Mouse (Mus musculus) thymus, adult 18-20 months (tissue): ENCODE results near the gene Tekt4.

Source experiments
- DNase-seq, 2 experiments: peaks; one replicate each; pipeline ENCODE4 v3.0.0; 2022; ENCODE audit warnings: mixed read lengths in 2 of 2

The Tekt4 gene

DNA sequence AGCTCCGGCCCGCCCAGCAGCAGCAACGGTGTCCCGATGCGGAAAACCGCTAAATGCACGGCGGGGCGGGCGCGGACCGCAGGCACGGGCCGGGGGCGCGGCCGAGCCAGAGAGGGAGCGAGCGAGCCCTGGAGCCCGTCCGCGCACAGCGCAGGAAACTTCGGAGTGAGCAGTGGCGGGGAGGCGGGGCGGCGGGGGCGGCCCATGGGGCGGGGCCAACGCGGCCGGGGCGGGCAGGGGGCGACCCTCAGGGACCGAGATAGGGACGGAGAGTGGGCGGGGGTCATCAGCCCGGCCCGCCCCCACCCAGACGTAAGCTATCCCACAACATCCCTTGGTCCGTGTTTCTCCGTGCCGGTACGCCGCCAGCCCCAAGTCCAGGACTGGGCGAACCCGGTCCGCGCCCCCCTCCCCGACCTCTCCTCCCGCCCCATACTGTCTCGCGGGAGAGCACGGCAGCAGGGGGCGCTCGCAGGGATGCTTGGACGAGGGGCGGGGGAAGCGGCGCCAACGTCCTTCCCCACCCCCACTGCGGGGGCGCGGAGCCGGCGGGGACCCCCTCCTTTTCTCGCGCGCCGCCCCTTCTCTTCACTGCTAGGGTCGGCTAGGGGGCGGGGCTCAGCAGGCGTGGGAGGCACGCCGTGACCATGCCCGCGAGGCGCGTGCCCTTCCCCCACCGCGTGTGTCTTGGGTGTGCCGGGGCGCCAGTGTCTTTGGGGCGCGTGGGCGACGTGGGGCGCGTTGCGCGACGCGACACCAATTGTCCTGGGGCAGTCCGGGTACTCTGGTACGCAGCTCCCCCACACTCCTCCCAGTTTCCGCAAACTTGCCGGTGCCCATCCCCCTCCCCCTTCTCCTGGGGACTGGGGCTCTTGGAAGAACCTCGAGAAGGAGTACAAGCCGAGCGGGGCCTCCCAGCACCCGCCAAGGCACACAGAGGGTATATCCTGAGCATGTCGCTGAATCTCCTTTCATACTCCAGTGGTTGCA lies 20.5 kb upstream of the Tekt4 start, which contains the start of gene Cacna1h:
Gene Cacna1h (minus strand): TSS at position 167 of the 990 bp plus-strand sequence.
- DNase-seq, result peak in 1 of 2 experiments; percentile 7

DNA sequence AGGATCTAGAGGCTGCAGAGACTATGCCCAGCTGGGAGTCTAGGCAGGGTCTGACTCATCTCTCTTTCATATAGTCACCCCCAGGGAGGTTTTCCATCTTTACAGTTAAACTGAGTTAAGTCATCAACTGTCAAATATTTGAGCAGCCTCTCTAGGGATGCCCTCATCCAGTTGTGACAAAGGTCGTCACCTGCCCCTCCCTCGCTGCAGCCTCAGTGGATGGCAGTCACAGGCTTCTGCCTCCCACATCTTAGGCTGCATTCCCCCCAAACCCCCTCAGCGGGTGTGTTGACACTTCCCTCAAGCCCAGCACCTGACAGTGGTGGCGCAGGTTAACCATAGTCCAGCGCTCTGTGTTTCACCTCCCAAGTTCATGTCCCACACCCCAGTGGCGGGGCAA lies 13.0 kb upstream of the Tekt4 start:
- DNase-seq, result no peak

DNA sequence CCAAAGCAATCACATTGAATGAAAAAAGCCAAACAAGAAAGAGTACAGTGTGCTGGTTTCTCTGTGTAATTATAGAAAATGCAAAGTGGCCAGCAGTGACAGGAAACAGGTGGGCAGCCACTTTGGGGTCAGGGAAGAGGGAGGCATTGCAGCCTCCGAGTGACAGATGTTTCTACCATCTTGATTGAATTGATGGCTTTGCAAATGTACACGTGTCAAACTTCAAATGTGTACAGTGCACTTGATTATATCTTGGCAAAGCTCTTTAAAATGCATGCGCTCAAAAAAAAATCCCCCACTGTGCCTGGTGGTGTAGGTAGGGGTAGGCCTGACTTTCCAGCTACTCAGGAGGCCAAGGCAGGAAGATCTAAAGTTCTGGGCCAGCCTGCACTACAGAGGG lies 11.5 kb upstream of the Tekt4 start:
- no peak for DNase-seq

DNA sequence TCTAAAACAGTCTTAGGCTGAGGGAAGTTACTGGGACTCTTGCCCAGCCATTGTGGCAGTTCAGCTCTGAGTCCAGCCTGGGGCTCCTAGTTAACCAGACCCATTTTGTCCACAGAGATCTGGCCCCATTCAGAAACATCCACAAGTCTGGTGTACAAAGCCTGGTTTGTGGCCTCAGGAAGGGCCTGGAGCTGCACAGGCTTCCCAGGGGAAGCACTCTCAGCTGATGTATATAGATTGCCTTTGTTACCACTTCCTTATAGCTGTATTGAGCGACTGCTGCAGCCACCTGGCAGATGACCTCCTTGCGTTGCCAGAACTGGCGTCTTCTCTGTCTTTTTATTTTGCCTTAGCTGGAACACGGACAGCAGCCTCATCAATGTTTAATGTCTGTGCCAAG lies 9.3 kb upstream of the Tekt4 start:
- no peak for DNase-seq

DNA sequence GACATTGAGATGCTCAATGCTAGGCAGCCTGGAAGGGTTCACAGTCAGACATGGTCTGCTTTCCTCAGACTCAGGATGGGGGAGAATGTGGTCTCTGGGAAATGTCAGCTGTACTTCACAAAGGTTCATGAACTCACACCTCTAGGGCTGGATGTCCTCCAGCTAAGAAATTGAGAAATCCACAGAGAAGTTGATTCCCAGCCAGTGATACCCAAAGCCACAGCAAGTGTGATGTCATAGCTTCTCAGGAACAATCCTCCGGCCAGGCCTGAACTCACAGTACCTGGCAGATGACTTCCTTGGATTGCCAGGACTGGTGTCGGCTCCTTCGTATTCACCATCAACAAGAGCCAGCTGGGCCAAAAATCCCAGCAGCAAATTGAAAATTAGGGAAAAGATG lies 8.6 kb upstream of the Tekt4 start:
- DNase-seq, result no peak

DNA sequence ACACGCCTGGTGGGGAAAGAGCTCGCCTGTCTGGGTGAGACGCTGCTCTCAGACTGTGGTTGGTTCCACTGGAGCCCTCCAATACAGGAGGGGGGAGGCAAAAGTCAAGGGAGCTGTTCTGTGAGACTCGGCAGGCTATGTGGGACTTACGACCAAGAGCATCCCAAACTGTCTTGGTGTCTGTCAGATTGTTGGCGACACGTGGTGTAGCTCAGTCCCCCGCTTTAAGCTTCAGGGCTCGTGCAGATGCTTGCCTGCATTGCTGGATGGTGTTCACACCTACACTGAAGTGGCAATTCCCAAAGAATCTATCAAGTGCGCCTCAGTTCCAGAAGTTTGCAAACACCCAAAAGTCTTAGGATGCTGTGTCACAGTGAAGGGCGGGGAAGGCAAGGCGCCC lies 6.5 kb upstream of the Tekt4 start:
- no peak for DNase-seq

DNA sequence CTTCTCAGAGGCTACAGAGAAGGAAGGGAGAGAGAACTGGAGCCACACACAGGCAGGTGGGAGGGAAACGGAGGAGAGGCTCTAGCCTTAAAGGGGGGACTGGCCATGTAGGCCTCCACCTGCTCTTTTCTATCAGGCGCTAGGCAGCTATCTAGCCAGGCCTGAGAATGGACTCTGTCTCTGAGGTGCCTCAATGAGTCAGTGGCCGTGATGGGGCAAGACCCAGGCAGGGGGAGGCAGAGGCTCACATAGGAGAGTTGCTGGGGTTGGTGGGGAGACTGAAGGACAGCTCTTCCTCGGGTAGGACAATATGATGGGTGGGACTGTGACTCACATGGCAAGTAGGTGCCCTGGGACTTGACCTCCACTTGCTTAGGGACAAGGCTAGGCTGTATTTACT lies 4.1 kb upstream of the Tekt4 start:
- no peak for DNase-seq

DNA sequence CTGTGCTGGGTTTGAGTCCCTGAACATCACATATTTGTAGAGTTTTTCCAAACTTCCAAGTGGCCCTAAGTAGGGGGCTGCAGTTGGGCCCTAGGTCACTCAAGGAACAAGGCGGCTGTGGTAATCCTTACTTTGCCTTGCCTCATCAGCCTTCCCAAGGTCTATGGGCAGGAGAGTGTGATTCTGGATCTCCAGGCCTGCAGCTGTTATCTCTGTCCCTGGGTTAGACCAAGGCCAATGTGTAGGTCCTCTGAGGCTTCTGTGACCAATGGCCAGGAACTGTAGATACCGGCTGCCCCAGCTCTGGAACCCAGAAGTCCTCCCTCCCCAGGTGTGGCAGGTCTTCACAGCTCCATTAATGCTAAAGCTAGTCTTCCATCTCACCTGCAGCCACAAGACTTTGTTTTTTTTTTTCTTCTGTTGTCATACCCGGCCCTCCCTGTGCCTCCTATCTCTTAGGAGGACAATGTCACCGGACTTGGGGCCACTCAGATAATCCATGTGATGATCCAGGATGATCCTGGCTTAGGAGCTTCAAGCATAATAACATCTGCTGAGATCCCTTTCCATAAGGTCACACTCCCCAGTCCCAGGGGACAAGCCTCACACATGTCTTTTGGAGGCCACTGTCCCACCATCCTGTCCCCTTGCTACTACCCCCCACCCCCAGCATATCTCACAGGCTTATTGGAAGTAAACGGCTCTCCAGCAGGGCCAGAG lies 2.0 kb upstream of the Tekt4 start:
- DNase-seq, result no peak

DNA sequence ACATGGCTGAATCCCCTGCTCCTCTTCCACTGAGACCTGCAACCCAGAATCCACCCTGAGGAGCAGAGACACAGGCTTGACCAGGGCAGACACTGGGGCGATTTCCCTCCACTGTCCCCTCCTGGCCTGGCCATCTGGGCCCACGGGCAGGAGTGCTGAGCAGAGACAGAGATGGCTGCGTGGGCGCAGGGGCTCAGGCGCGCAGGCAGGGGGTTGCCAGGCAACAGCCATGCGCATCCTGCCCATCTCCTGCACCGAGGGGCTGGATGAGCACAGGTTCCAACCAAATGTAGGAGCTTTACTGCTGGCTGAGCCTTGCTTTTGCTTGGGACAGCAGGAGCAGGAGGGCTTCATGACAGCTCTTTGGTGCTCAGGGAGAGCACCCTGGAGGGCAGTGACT lies 2.1 kb downstream of the Tekt4 start:
- no peak for DNase-seq

DNA sequence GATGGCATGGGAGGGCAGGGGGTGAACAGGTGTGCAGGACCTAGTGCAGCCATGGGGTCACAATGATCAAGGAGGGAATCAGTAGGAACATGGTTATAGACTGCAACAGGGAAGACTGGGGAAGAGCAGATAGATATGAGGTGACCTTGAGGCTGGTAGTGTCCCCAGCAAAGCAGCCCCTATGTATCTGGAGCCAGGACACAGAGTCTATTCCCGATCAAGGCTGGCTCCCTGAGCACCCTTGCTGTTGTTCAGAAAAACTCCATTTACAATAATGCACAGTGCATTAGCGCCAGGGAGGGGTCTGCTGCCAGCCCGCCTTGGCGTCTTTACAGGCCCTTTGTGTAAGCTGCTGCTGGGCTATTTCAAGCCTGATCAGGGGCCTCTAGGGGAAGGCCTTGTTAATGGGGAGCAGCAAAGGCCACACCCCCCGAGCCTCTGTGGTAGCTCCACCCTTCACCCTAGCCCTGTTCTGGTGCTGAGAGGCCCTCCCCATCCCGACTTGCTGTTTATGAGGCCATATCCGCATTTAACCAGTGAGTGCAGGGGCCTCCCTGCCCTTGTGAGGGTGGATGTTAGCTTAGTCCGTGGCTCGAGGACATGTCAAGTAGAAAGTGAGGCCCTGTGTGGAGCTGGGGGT lies 7.9 kb downstream of the Tekt4 start:
- no peak for DNase-seq

DNA sequence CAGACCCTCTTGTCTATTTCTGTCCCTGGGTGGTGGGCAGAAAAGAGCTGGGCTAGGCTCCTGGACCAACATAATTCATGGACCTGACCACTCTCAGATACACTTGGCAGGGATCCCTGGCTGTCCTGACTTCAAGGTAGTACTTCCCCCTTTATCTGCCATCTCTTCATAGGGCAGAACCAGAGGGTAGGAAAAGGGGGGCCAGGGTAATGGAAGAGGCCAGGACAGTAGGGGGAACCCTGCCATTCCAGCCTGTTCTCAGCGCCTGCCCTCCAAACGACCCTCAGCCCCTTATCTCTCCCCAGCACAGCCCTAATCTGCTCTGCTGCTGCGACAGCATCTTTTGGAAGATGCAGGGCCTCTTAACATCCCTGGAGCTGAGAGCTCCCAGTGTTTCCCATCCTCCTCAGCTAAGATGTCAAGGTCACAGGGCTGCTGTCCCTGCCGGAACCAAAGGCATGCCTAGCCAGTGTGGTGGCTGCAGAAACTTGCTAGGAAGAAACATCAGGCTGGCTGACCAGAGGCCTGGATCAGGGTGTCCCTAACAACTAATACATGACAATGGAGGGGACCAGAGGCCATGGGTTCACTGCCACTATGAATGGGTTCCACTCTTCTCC lies 9.0 kb downstream of the Tekt4 start:
- DNase-seq, result no peak

DNA sequence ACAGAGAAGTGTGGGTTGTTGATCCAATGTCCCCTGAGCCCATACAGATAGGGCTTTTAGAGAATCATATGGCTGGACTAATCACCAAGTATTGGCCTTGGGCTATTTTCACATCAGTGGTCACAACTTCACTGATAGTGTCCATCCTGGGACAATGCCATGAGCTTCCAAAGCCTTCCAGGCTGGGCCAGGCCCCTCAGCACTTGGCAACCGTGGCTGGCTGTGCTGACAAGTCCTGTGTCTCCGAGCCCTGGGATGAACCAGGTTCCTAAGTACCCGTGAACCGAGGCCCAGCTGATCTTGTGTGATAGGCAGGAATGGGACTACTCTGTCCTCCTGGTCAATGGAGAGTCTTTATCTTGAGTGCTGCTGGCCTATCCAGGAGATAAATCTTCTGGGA lies 9.7 kb downstream of the Tekt4 start:
- no peak for DNase-seq

DNA sequence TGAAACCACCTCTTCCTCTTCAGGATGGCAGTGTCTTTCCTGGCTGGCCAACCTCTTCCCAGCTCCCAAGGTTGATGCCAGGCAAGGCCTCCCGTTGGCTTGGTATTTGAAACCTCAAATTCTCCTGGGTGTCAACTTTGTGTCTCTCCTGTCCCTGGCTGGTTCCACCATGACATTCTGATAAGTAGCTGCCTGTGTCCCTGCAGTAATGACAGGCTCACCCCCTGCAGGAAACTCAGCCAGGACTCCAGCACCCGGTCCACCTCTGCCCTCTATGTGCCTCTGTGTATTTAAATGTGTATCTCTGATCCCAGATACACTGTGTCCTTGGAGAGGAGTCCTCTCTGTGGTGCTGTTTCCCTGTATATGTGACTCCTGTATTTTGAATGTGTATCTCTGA lies 11.8 kb downstream of the Tekt4 start:
- no peak for DNase-seq

DNA sequence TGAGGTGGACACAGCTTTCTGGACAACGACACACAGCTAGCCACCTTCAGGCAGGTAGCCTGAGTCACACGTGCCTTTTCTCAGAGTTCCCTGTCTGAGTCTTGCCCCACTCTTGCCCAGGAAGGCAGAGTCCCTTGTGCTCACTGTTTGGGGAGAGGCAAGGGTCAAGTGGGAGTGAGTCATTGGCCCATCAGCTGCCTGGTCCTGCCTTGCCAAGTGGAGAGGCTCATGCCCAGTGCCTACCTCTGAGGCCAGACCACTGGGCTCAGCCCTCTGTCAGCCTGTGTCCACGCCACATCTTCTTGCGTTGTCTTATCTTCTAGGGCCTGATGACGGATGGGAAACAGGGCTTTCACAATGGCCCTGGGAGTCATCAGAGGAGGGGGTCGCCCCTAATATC lies 13.4 kb downstream of the Tekt4 start:
- no peak for DNase-seq

DNA sequence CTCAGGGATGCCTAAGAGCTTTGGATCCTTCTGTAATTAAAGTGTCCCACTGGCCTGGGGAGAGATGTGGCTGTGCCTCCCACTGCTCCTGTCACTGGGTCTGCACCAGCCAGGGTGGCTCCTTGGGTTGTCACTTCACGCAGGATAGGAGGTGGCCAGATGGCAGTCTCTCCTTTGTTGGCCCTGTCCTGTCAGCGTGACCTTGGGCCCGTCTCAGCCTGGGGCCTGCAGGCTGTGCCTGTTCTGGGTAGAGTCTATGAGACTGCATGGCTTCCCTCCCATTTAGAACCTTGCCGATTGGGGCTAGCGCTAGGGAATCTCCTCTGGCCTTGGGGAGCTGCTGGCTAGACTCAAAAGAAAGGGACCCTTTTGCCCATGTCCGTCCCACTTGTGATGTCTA lies 13.9 kb downstream of the Tekt4 start:
- no peak for DNase-seq

DNA sequence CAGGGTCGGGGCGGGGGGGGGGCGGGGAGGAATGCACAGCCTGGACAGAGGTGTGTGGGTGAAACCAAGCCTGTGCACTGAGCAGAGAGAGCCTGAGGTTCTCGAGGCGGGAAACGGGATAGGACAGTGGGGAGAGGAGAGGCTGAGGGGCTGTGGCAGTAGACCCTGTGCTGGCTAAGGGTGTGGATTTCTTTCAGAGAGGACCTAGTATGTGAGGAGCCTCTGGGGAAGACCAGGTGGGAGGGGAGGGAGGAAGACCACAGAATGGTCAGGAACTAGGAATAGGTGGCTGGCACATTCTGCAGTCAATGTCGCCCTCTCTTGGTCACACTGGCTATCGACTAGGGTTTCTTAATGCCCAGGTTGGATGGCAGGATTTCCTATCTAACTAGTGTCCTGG lies 15.4 kb downstream of the Tekt4 start:
- no peak for DNase-seq

DNA sequence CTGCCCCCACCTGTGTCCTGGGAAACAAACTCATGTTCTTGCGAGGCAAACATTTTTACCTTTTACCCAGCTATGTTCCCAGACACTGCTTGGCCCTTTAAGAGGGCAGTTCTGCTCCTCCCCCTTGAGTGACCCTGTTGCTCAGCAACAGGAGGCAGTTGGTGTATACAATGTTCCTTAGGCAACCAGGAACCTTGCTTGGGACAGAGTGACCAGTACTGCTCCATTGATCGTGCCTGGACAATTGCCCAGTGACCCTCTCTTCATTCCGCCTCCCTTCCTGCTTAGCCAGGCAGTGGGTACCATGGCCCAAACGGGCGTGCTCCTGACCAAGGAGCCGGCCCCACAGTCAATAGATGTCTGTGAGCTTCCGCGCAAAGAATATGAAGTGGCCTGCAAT lies 17.0 kb downstream of the Tekt4 start:
- no peak for DNase-seq

DNA sequence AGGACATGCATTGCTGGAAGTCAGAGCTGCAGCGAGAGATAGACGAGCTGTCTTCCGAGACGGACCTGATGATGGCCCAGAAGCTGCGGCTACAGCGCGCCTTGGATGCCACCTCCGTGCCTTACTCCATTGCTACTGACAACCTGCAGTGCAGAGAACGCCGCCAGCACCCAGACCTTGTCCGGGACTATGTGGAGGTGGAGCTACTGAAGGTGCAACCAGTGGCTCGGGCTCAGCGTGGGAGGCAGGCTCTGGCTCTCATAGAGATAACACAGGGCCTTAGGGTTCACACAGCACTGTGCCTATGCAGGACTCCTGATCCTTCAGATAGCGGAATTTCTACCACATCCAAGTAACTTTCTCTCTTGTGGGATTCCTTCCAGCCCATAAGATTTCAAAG lies 17.6 kb downstream of the Tekt4 start:
- DNase-seq, result no peak

DNA sequence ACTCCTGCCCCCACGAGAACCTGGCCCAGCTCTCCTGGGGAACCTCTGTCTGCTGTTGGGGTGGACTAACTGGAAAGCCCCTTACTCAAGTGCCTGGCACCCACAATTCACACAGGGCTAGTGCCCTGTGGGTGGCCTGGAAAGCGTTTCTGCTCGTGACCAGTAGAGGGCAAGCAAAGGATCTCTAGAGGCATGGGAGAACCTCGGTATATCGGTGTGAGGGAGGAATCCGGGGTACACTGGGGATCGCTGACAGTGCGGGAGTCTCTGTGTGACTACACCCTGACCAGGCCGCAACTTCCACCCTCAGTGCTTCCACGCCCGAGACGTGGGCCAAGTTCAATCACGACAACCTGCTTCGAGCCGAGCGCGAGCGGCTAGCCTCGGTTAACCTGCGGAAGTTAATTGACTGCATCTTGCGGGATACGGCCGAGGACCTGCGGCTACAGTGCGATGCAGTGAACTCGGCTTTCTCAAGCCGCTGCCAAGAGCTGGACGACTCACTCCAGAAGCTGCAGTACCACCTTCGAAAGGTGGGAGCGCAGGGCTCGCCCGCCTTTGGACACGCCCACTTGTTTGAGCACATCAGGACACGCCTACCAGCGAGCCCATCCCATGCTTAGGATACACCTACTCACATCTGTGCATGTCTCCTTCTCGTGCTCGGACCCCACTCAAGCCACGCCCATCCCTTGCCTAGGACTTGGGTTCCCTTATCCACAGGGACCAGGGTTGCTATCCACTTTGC lies 20.1 kb downstream of the Tekt4 start:
- peak; percentile 18 to 34 for DNase-seq

DNA sequence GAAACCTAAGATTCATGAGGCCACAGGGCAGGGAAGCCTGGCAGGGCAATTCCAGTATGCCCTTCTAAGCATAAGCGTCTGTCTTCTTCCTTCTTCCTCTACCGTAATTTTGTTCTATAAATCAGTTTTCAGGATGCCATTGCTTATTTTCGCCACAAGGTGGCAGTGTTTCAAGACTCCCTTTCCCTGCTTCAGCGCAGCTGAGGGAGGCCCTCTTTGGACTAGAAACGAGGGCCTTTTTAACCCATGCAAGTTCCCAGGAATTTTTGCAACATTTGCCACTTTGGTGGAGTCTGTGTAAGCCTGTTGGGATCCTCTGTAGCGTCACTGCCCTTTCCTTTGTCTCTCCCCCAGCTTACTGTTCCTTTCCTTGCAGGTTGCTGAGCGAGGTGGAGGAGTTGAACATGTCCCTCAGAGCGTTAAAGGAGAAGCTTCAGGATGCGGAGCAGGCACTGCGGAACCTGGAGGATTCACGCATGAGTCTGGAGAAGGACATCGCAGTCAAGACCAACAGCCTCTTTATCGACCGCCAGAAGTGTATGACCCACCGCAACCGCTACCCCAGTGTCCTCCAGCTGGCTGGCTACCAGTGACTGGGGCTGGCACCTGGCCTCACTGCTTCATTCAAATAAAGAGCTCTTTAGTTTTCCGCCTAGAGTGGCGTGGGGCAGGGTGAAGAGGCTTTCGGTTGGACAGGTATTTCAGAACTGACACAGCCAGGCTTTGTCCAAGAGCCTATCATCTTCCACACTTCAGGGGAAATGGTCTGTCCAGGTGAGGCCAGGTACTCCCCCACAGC lies 21.7 kb downstream of the Tekt4 start:
- DNase-seq, result no peak

DNA sequence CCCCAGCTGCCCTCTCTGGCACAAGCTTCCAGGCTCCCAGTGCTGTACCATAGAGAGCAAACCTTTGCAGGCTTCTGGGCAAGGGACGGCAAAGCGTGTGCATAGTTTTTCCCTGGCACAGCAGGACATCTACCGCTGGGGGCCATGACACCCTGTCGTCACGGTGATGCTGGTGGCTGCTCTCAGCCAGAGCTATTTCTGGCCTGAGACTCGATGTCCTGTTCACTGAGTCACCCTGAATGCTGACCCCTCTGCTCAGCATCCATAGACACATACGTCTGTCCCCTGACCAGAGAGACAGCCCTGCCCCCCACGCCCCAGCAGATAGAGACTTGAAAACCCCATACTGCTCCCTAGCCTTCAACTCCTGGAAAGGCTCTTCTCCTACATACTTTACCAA lies 25.7 kb downstream of the Tekt4 start:
- DNase-seq, result no peak

DNA sequence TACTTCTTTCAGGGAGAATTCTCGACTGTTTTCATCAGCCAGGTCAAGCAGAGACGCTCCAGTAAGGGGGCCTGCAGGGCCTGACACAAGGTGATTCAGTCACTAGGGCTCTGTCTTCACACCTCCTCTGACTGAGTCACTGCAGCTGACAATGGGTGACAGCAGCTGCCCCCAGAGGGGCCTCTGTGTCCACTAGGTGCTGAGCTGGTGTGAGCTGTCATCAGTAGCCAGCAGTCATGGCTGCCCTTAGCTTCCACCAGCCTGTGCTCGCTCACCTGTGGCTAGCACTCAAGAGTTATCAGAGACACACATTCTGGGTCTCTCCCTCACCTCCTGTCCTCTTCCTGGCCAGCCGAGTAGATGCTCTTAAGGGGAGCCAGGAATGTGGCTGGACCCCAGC lies 26.4 kb downstream of the Tekt4 start:
- DNase-seq, result no peak
